Mouse (Mus musculus) myocyte (in vitro differentiated cells): ENCODE results near the gene Cfd.

ENCODE experiments used
- E2F4 ChIP-seq: IDR thresholded peaks from one replicate; pipeline ENCODE4 v1.6.1; 2011; ENCODE audit warnings: mild to moderate bottlenecking, control low read depth, moderate library complexity; ENCODE audit not compliant: insufficient read depth
- MAX ChIP-seq: IDR thresholded peaks from one replicate; pipeline ENCODE4 v1.6.1; 2011; ENCODE audit warnings: low read depth, mild to moderate bottlenecking, control low read depth
- MYOD1 ChIP-seq, 3 experiments: IDR thresholded peaks; one replicate each; pipeline ENCODE4 v1.6.1; 2011; ENCODE audit warnings: control low read depth in 2 of 3, low read depth in 2 of 3, mild to moderate bottlenecking in 2 of 3, moderate library complexity in 1 of 3; ENCODE audit not compliant: insufficient read length in 2 of 3, control insufficient read depth in 1 of 3
- MYOG ChIP-seq, 3 experiments: IDR thresholded peaks; one replicate each; pipeline ENCODE4 v1.6.1; 2011; ENCODE audit warnings: control low read depth in 2 of 3, low read depth in 2 of 3, mild to moderate bottlenecking in 2 of 3; ENCODE audit not compliant: insufficient read length in 2 of 3, control insufficient read depth in 1 of 3, insufficient read depth in 1 of 3
- POLR2A ChIP-seq: IDR thresholded peaks from one replicate; pipeline ENCODE4 v1.6.1; 2011; ENCODE audit warnings: low read depth, mild to moderate bottlenecking, control low read depth, moderate library complexity; ENCODE audit not compliant: insufficient read length
- POLR2AphosphoS2 ChIP-seq: IDR thresholded peaks from one replicate; pipeline ENCODE4 v1.6.1; 2011; ENCODE audit warnings: low read depth, control low read depth; ENCODE audit not compliant: insufficient read length
- SRF ChIP-seq: IDR thresholded peaks from one replicate; pipeline ENCODE4 v1.6.1; 2011; ENCODE audit warnings: low read depth; ENCODE audit not compliant: control insufficient read depth, insufficient read length
- TCF3 ChIP-seq: IDR thresholded peaks from one replicate; pipeline ENCODE4 v1.6.1; 2011; ENCODE audit warnings: low read depth, control low read depth; ENCODE audit not compliant: insufficient read length
- USF1 ChIP-seq: IDR thresholded peaks from one replicate; pipeline ENCODE4 v1.6.1; 2011; ENCODE audit warnings: low read depth, mild to moderate bottlenecking, control low read depth, moderate library complexity

- TF ChIP-seq SRF = no peak
- TF ChIP-seq MYOD1 (IDR thresholded peaks at IDR 0.05; ENCODE audit: control insufficient read depth in 1 of 3, insufficient read length in 2 of 3, low read depth in 2 of 3) = no peak
- no peak for TF ChIP-seq USF1
- TF ChIP-seq MAX = no peak
- no peak for TF ChIP-seq POLR2A
- TF ChIP-seq POLR2AphosphoS2 = peak; percentile 66
- no peak for TF ChIP-seq MYOG (IDR thresholded peaks at IDR 0.05; ENCODE audit: control insufficient read depth in 1 of 3, insufficient read depth in 1 of 3, insufficient read length in 2 of 3, low read depth in 2 of 3)
- no peak for TF ChIP-seq TCF3
- TF ChIP-seq E2F4 = no peak
Observed at GRCm38 (mm10) chr10:79862049-79862788, 28.4 kb upstream of the Cfd start.
